Mouse (Mus musculus): ENCODE data around the gene Mmp1b. TPM values are rescaled to one million over a fixed set of nuclear protein-coding genes. Genes with fewer than 3 reads are reported as not detected.
"Not testable (repeated sequence)": the region's sequence is repeated elsewhere in the genome, so short reads cannot be mapped to it uniquely, and the experiment has no call there.

Gene Mmp1b
- 0.13 and 0.14 TPM in 2 replicates for polyA plus RNA-seq (2012; rRNA removed)

DNA sequence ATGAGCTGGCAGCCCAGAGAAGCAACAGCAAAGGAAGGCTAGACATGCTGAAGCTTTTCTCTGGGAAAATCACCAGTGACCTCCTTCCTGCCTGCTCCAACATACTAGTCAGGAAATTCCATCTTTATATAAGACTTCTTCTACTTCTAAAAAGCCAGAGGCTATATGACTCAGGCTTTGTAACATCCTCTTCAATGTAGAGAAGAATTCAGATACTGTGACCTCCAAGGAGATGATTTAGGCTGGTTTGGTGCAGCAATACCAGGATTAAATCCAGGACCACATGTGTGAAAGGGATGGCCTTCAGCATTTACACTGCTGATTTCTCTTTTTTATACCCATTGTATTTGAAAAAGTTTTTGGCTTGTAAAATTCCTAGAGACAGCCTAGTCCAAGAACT lies at the start of gene Mmp1b:
Gene Mmp1b, minus strand, starts transcription at position 101 of the 400 bp plus-strand sequence.
- no peak for DNase-seq (ENCODE audit: low read depth)

DNA sequence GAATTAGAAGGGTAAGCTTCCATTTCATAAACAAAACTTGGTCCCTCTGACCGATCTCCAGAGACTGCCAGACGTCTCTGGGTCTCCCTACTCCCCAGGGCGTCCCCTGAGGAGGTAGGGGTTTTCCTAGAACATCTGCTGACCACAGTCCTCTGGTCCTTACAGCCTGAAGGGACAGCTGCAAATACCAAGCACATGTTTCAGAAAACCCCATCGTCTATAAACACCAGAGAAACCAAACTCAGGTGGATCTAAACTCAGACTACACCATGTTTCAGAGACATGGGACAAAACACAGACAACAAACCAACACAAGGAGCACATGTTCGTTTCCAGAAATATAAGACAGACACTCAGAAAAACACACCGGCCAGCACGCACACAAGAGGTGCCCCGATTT lies 8.7 kb upstream of the Mmp1b start:
- DNase-seq (ENCODE audit: low read depth): not testable (repeated sequence)

- DNase-seq (ENCODE audit: low read depth): no peak
Measured at GRCm38 (mm10) chr9:7354535-7354934, 33.3 kb downstream of the Mmp1b start.

GRCm38 (mm10) chr9:7345513-7345912 lies 42.3 kb downstream of the Mmp1b start:
- no peak for DNase-seq (ENCODE audit: low read depth)

DNA sequence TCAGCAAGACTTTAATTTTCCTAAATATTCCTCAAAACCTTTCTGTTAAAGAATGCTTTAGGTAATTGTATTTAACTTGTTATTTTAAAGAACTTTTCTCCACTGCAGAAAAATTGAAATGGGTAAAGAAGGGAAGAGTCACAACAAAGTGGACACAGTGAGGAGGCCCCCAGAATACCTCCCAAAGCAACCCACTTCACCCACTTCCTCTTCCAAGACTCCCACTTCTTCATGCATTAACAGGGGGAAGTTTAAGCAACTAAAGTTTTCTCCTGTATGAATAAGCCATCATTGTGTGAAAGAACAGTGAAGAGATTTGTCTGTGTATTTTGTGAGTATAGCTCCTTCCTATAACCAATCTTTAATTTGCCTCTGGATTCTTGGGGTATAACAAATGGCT lies 43.7 kb downstream of the Mmp1b start, which contains the start of gene Mmp12:
Gene Mmp12, plus strand, starts transcription at position 275 of the 400 bp plus-strand sequence.
- no peak for DNase-seq (ENCODE audit: low read depth)

DNA sequence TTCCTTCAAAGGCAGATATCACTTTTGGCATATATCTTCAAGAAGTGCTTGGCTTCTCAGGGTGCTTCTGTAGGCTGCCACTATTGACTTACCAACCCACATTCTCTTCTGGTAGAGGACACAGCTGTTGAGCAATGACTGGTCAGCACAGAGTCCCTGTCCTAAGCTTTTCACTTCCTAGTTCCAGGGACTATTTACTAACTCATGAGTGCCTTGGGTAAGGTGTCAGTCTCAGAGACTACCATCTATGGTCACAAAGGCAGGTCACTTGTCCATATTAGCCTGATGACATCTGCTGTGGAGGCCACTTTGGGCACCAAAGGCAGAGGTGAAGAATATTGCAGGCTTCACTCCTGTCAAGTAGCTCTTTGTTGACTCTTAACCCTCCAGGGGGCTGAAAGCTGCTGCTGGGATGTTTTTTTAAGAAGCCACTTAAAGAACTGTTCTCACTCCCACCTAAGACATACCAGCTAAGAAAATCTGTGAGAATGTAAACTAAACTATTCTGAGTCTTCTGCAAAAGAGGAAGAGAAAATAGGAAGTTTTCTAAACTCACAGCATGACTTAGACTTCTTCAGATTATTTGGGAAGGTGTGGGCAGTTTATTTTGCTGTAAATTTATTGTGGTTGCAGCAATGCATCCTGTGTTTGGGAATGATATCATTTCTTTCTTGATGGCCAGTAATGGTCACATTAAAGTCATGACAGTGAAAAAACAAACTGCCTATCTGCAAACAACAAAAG lies 50.9 kb downstream of the Mmp1b start:
- DNase-seq (ENCODE audit: low read depth): no peak

- no peak for DNase-seq (ENCODE audit: low read depth)
Measured at GRCm38 (mm10) chr9:7335766-7336680, 51.8 kb downstream of the Mmp1b start.

GRCm38 (mm10) chr9:7331847-7332246 lies 56.0 kb downstream of the Mmp1b start:
- no peak for DNase-seq (ENCODE audit: low read depth)

Other genes with a start within 250 kb of the Mmp1b start
- 2.1 and 2.4 TPM in 2 replicates for gene Dync2h1, start 203.6 kb downstream of the Mmp1b start, polyA plus RNA-seq (2012; rRNA removed)
- gene Dcun1d5, start 203.5 kb downstream of the Mmp1b start, polyA plus RNA-seq (2012; rRNA removed): 22.3 and 27.9 TPM in 2 replicates
- gene Mmp13, start 115.5 kb downstream of the Mmp1b start, polyA plus RNA-seq (2012; rRNA removed): 0.06 and 0.22 TPM in 2 replicates
- 2.9 and 5.5 TPM in 2 replicates for gene Mmp12, start 43.7 kb downstream of the Mmp1b start, polyA plus RNA-seq (2012; rRNA removed)
- 0.23 and 0.34 TPM in 2 replicates for gene Mmp3, start 57.8 kb upstream of the Mmp1b start, polyA plus RNA-seq (2012; rRNA removed)
- gene Mmp10, start 114.3 kb upstream of the Mmp1b start, polyA plus RNA-seq (2012; rRNA removed): not detected in 2 replicates
- 0.08 TPM in 1 of 2 replicates, not detected in the other for gene Mmp8, start 170.4 kb upstream of the Mmp1b start, polyA plus RNA-seq (2012; rRNA removed)
- 0.15 and 0.27 TPM in 2 replicates for gene Mmp27, start 183.3 kb upstream of the Mmp1b start, polyA plus RNA-seq (2012; rRNA removed)
- not detected in 2 replicates for gene Mmp20, start 240.2 kb upstream of the Mmp1b start, polyA plus RNA-seq (2012; rRNA removed)

All from gonadal fat pad, adult 2 months (tissue).